8 mouse cellular contexts compared by ENCODE assay signal in genomic region chr11:16260764-16261578, GRCm38 (mm10). TPM values are rescaled to one million over a fixed set of nuclear protein-coding genes. Genes with fewer than 3 reads are reported as not detected.
A peak's percentile ranks its signal among the peaks of the same experiment; 100 is the strongest.
DNase-seq lines count a peak whose midpoint lies in the region; ATAC-seq lines count a peak whose summit lies in the region.

No protein-coding gene starts in this region.

- H3K9ac ChIP-seq in hindbrain, embryonic 15.5 days, result peak overlapping the region; percentile 49

- H3K4me1 ChIP-seq in hindbrain, embryonic 15.5 days (replicated peaks), result peaks cover 19% of the 10 kb centered on the region

- H3K36me3 ChIP-seq in hindbrain, embryonic 15.5 days, result no peaks in the 10 kb centered on the region

- H3K9me3 ChIP-seq in hindbrain, embryonic 15.5 days, result no peaks in the 10 kb centered on the region

- peak; percentile 73 for ATAC-seq in hindbrain, embryonic 15.5 days (ENCODE audit: low FRiP score, low read depth)

- peak overlapping the region; percentile 54 for H3K4me3 ChIP-seq in hindbrain, embryonic 15.5 days

- DNase-seq in adrenal gland, adult 18-20 months (ENCODE audit: low spot score in 2 of 2), result peak; percentile 25 to 33
- peak; percentile 73 for DNase-seq in cerebellum, adult 9-11 months
- DNase-seq in frontal cortex, postnatal 10 days (ENCODE audit: low spot score in 2 of 2), result peak; percentile 54 to 79
- DNase-seq in layer of hippocampus, postnatal 36 days, result peak; percentile 70 to 76
- peak; percentile 44 for DNase-seq in lung, postnatal 14 days
- DNase-seq in right cerebral cortex, adult 2 months (ENCODE audit: low spot score in 2 of 2), result peak; percentile 84 to 85
- DNase-seq in spleen, postnatal 36 days (ENCODE audit: low spot score in 2 of 2), result no peak

- 0 out of 2 replicates have a peak, but pooled peaks cover 3% of the 10 kb centered on the region for H3K27me3 ChIP-seq in hindbrain, embryonic 15.5 days

- WGBS in hindbrain, embryonic 15.5 days, result under 1% methylated on average over 40 of the region's 40 CpGs

- peak overlapping the region; percentile 6 for H3K27ac ChIP-seq in hindbrain, embryonic 15.5 days (replicated peaks)

- H3K4me2 ChIP-seq in hindbrain, embryonic 15.5 days, result peak overlapping the region; percentile 86

RNA-seq across cellular contexts. Expression of gene Vstm2a, which starts 3.4 kb away (rescaled TPM):
- total RNA-seq in adrenal gland, adult 18-20 months (2021), result under 1 TPM in 1 of 2 experiments, not detected in 1; 0.73 TPM
- polyA plus RNA-seq in hindbrain, embryonic 15.5 days (2015; fragmentation: Nextera tagmentation; extraction: Ambion mirVana), result 82.4 and 92.9 TPM in 2 replicates
- 100 to 1,000 TPM; 145 to 146 TPM for total RNA-seq in layer of hippocampus, postnatal 36 days (2021)

Comparison
In these comparisons a context has a peak if more than half of its experiments do, and no peak if none do; other contexts are left out.
1. DNase-seq: peak in adrenal gland, adult 18-20 months (2 of 2), cerebellum, adult 9-11 months (single experiment), frontal cortex, postnatal 10 days (2 of 2), layer of hippocampus, postnatal 36 days (2 of 2), lung, postnatal 14 days (single experiment) and right cerebral cortex, adult 2 months (2 of 2); none in spleen, postnatal 36 days (0 of 2).
2. RNA of gene Vstm2a, which starts 3.4 kb away (total RNA-seq): 145 to 146 TPM in layer of hippocampus, postnatal 36 days; 0.73 TPM in adrenal gland, adult 18-20 months; every median in the first group is over 10 times any median in the second.